In the genomic region with DNA sequence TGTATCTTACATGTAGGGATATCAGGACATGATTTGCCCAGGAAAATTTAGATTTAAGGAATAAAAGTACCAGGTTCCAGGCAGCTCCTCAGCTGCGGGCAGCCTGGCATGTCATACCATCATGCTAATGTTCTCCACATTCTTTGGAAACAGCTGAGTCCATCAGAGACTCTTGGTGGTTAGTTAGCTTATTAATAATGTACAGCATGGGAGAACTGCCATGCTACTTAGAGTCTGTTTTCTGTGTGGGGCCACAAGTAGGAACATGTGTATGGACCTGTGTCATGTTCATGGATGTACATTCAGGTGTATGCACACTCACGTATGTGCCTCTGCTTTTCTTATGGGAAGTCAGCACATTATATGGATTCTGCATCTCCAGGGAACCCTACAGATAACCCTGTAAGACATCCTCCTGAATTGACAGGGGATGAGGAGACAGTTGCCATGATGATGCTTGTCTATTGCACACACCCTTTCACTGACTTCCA, we compare ENCODE assay signal across 12 mouse cellular contexts. TPM values are rescaled to one million over a fixed set of nuclear protein-coding genes. Genes with fewer than 3 reads are reported as not detected.
DNase-seq lines count a peak whose midpoint lies in the region; ATAC-seq and TF ChIP-seq lines count a peak whose summit lies in the region.
"Had no signal": no experiment of that assay in that cellular context is flagged by ENCODE, and none has a peak within 500 bp of the region (broad histone marks: within the 10 kb centered on the region; RNA-seq: fewer than 3 reads in every experiment).

No protein-coding gene starts in this region.

- 77% methylated on average over 2 of the region's 2 CpGs for WGBS in intestine, embryonic 16.5 days
- WGBS in intestine, embryonic 15.5 days: 81% methylated on average over 2 of the region's 2 CpGs
- 75% methylated on average over 2 of the region's 2 CpGs for WGBS in limb, embryonic 14.5 days

- peaks cover 48% of the 10 kb centered on the region for H3K9me3 ChIP-seq in intestine, embryonic 16.5 days (ENCODE audit: control insufficient read depth, low read length)
- H3K9me3 ChIP-seq in intestine, embryonic 15.5 days: peaks cover 33% of the 10 kb centered on the region
- H3K9me3 ChIP-seq in CH12.LX (replicated peaks; ENCODE audit: low read length): peaks cover 73% of the 10 kb centered on the region
- H3K9me3 ChIP-seq in limb, embryonic 14.5 days (ENCODE audit: control insufficient read depth, low read length): peaks cover 61% of the 10 kb centered on the region

- peak overlapping the region; percentile 1; the same call in 1 of the 2 replicates for H3K4me2 ChIP-seq in intestine, embryonic 16.5 days (ENCODE audit: low read depth, low read length)
- no peak overlapping the region for H3K4me2 ChIP-seq in intestine, embryonic 15.5 days (replicated peaks)
- no peak overlapping the region for H3K4me2 ChIP-seq in CH12.LX (ENCODE audit: insufficient read depth, low read depth, poor library complexity, severe bottlenecking)
- no peak overlapping the region for H3K4me2 ChIP-seq in limb, embryonic 14.5 days (replicated peaks; ENCODE audit: low read depth, low read length, severe bottlenecking)

- no peak overlapping the region for H3K4me3 ChIP-seq in intestine, embryonic 16.5 days (ENCODE audit: low read length)
- H3K4me3 ChIP-seq in intestine, embryonic 15.5 days (replicated peaks): no peak overlapping the region
- no peak overlapping the region for H3K4me3 ChIP-seq in CH12.LX (replicated peaks in 1 of 3; ENCODE audit: low read depth in 2 of 3, low read length in 2 of 3, poor library complexity in 1 of 3)
- H3K4me3 ChIP-seq in limb, embryonic 14.5 days (replicated peaks; ENCODE audit: low read length): no peak overlapping the region
- H3K4me3 ChIP-seq: layer of hippocampus, adult 2 months had no signal

- in situ Hi-C loops in CH12.LX (cut with MboI; ENCODE audit: low pct_ligation_motif_present, low pct_unique_long_range_greater_than_20kb, low sequenced_read_pairs): no loop called here

- no peaks in the 10 kb centered on the region for H3K4me1 ChIP-seq in intestine, embryonic 16.5 days (ENCODE audit: control insufficient read depth, insufficient read depth, low read length)
- no peaks in the 10 kb centered on the region for H3K4me1 ChIP-seq in intestine, embryonic 15.5 days (replicated peaks)
- H3K4me1 ChIP-seq in CH12.LX (ENCODE audit: control insufficient read depth in 1 of 2, insufficient read depth in 2 of 2): no peaks in the 10 kb centered on the region
- H3K4me1 ChIP-seq in limb, embryonic 14.5 days (ENCODE audit: control insufficient read depth, insufficient read depth, low read length): no peaks in the 10 kb centered on the region

- no peak for TF ChIP-seq POLR2A in CH12.LX (IDR thresholded peaks at IDR 0.05; ENCODE audit: low read depth, low read length)
- TF ChIP-seq POLR2A in limb, embryonic 14.5 days (IDR thresholded peaks at IDR 0.05; ENCODE audit: borderline replicate concordance, extremely low read depth, insufficient read depth, insufficient read length): no peak

- no peak for DNase-seq in cerebellum, adult 18-20 months
- peak; percentile 2 for DNase-seq in CH12.LX (ENCODE audit: extremely low read depth)
- DNase-seq in limb, embryonic 14.5 days (ENCODE audit: low spot score): peak; percentile 31
- no peak for DNase-seq in layer of hippocampus, postnatal 36 days
- DNase-seq in spleen, adult 18-20 months: no peak
- DNase-seq: gastrocnemius, postnatal 14 days had no signal

- TF ChIP-seq CTCF in CH12.LX (conservative IDR thresholded peaks at IDR 0.05 in 1 of 2, IDR thresholded peaks at IDR 0.05 in 1 of 2; ENCODE audit: low read depth in 2 of 2, low read length in 2 of 2): no peak

- dilution Hi-C loops in CH12.LX (cut with MboI; ENCODE audit: extremely low pct_ligation_motif_present, extremely low pct_unique_long_range_greater_than_20kb, low sequenced_read_pairs): no loop called here

- no peaks in the 10 kb centered on the region for H3K27me3 ChIP-seq in intestine, embryonic 16.5 days (replicated peaks; ENCODE audit: control insufficient read depth, insufficient read depth, low read length)
- no peaks in the 10 kb centered on the region for H3K27me3 ChIP-seq in intestine, embryonic 15.5 days (replicated peaks)
- H3K27me3 ChIP-seq in CH12.LX (replicated peaks): no peaks in the 10 kb centered on the region
- no peaks in the 10 kb centered on the region for H3K27me3 ChIP-seq in limb, embryonic 14.5 days (ENCODE audit: control insufficient read depth, insufficient read depth, low read length)

- no peak overlapping the region for H3K9ac ChIP-seq in intestine, embryonic 16.5 days (ENCODE audit: low read depth, low read length)
- no peak overlapping the region for H3K9ac ChIP-seq in intestine, embryonic 15.5 days
- H3K9ac ChIP-seq in CH12.LX (ENCODE audit: insufficient read depth, low read depth): no peak overlapping the region
- H3K9ac ChIP-seq in limb, embryonic 14.5 days (ENCODE audit: low read depth, low read length, severe bottlenecking): no peak overlapping the region

- no peak for TF ChIP-seq EP300 in CH12.LX (IDR thresholded peaks at IDR 0.05; ENCODE audit: low read length)

- H3K27ac ChIP-seq in intestine, embryonic 16.5 days (ENCODE audit: low read length): peak overlapping the region; percentile 27
- no peak overlapping the region for H3K27ac ChIP-seq in intestine, embryonic 15.5 days
- no peak overlapping the region for H3K27ac ChIP-seq in CH12.LX (ENCODE audit: insufficient read depth, low read depth)
- H3K27ac ChIP-seq in limb, embryonic 14.5 days (replicated peaks; ENCODE audit: low read depth, low read length): no peak overlapping the region
- H3K27ac ChIP-seq: hindbrain, postnatal 0 days; layer of hippocampus, adult 2 months had no signal

- ATAC-seq in cerebellum, adult (ENCODE audit: insufficient number of reproducible peaks, low FRiP score, low TSS enrichment): 0 out of 2 replicates have a peak, but pooled peaks have one; percentile 0
- no peak for ATAC-seq in intestine, embryonic 16.5 days
- no peak for ATAC-seq in intestine, embryonic 15.5 days
- no peak for ATAC-seq in limb, embryonic 14.5 days (ENCODE audit: low FRiP score, low read depth)
- ATAC-seq: hindbrain, postnatal 0 days had no signal

- H3K36me3 ChIP-seq in intestine, embryonic 16.5 days (ENCODE audit: control insufficient read depth, insufficient read depth, low read length): no peaks in the 10 kb centered on the region
- H3K36me3 ChIP-seq in intestine, embryonic 15.5 days: no peaks in the 10 kb centered on the region
- no peaks in the 10 kb centered on the region for H3K36me3 ChIP-seq in CH12.LX (replicated peaks in 1 of 2; ENCODE audit: control insufficient read depth in 1 of 2, insufficient read depth in 1 of 2, low read length in 1 of 2)
- no peaks in the 10 kb centered on the region for H3K36me3 ChIP-seq in limb, embryonic 14.5 days (ENCODE audit: control insufficient read depth, insufficient read depth, low read length)

- H3K79me2 ChIP-seq in CH12.LX (replicated peaks; ENCODE audit: control insufficient read depth, extremely low read depth, insufficient read depth, poor library complexity, severe bottlenecking): no peaks in the 10 kb centered on the region

- TF ChIP-seq RAD21 in CH12.LX (IDR thresholded peaks at IDR 0.05; ENCODE audit: low read depth, low read length): no peak

RNA-seq across cellular contexts. Expression of gene Ugt1a1, which starts 2.7 kb away (rescaled TPM):
- polyA plus RNA-seq in intestine, embryonic 16.5 days (2015; fragmentation: Nextera tagmentation; extraction: Ambion mirVana): 55.9 and 79.1 TPM in 2 replicates
- polyA plus RNA-seq in intestine, embryonic 15.5 days (2015; fragmentation: Nextera tagmentation; extraction: Ambion mirVana): 29.2 and 30.1 TPM in 2 replicates
- 0.08 TPM in 1 of 2 replicates, not detected in the other for total RNA-seq in CH12.LX (2012; rRNA removed)
- total RNA-seq in CH12.LX (2014; rRNA removed): not detected in 2 replicates
- polyA plus RNA-seq in CH12.LX (2012; ENCODE audit: insufficient read length, low read depth): 0.19 TPM in 1 of 2 replicates, not detected in the other
- polyA plus RNA-seq in limb, embryonic 14.5 days (2012; rRNA removed): 1.5 and 2.3 TPM in 2 replicates
- polyA plus RNA-seq in limb, embryonic 14.5 days (2014; fragmentation: Nextera tagmentation; extraction: Ambion mirVana): 4.3 and 5.8 TPM in 2 replicates
- not detected for total RNA-seq in layer of hippocampus, postnatal 36 days (2021)
- total RNA-seq: layer of hippocampus, adult 2 months had no signal
- polyA plus RNA-seq: embryonic facial prominence, embryonic 11.5 days had no signal

RNA-seq across cellular contexts. Expression of gene Dnajb3, which starts 8.9 kb away (rescaled TPM):
- 5.7 and 8.0 TPM in 2 replicates for polyA plus RNA-seq in intestine, embryonic 16.5 days (2015; fragmentation: Nextera tagmentation; extraction: Ambion mirVana)
- polyA plus RNA-seq in intestine, embryonic 15.5 days (2015; fragmentation: Nextera tagmentation; extraction: Ambion mirVana): 6.1 and 8.3 TPM in 2 replicates
- total RNA-seq in CH12.LX (2012; rRNA removed) (not detected in 2 replicates), CH12.LX (2014; rRNA removed) (not detected in 2 replicates)
- not detected in 2 replicates for polyA plus RNA-seq in CH12.LX (2012; ENCODE audit: insufficient read length, low read depth)
- polyA plus RNA-seq in limb, embryonic 14.5 days (2012; rRNA removed): 9.1 and 10.2 TPM in 2 replicates
- 9.4 and 10.5 TPM in 2 replicates for polyA plus RNA-seq in limb, embryonic 14.5 days (2014; fragmentation: Nextera tagmentation; extraction: Ambion mirVana)
- 1 to 10 TPM; 2.2 to 3.0 TPM for total RNA-seq in layer of hippocampus, postnatal 36 days (2021)

RNA-seq across cellular contexts. Expression of gene Mroh2a, which starts 12.3 kb away (rescaled TPM):
- polyA plus RNA-seq in intestine, embryonic 16.5 days (2015; fragmentation: Nextera tagmentation; extraction: Ambion mirVana): 0.76 and 0.88 TPM in 2 replicates
- polyA plus RNA-seq in intestine, embryonic 15.5 days (2015; fragmentation: Nextera tagmentation; extraction: Ambion mirVana): 0.88 and 1.0 TPM in 2 replicates
- total RNA-seq in CH12.LX (2012; rRNA removed) (0.13 and 0.17 TPM in 2 replicates), CH12.LX (2014; rRNA removed) (not detected in 2 replicates)
- polyA plus RNA-seq in CH12.LX (2012; ENCODE audit: insufficient read length, low read depth): 0.78 and 1.0 TPM in 2 replicates
- 0.15 and 0.20 TPM in 2 replicates for polyA plus RNA-seq in limb, embryonic 14.5 days (2012; rRNA removed)
- polyA plus RNA-seq in limb, embryonic 14.5 days (2014; fragmentation: Nextera tagmentation; extraction: Ambion mirVana): 1.7 and 2.2 TPM in 2 replicates
- under 1 TPM in 1 of 2 experiments, not detected in 1; 0.05 TPM for total RNA-seq in layer of hippocampus, postnatal 36 days (2021)
- total RNA-seq: gastrocnemius, postnatal 14 days had no signal

RNA-seq across cellular contexts. Expression of gene Ugt1a2, which starts 14.1 kb away (rescaled TPM):
- 0.37 TPM in 1 of 2 replicates, not detected in the other for polyA plus RNA-seq in intestine, embryonic 16.5 days (2015; fragmentation: Nextera tagmentation; extraction: Ambion mirVana)
- 0.14 and 0.18 TPM in 2 replicates for polyA plus RNA-seq in intestine, embryonic 15.5 days (2015; fragmentation: Nextera tagmentation; extraction: Ambion mirVana)
- total RNA-seq in CH12.LX (2012; rRNA removed) (not detected in 2 replicates), CH12.LX (2014; rRNA removed) (not detected in 2 replicates)
- polyA plus RNA-seq in CH12.LX (2012; ENCODE audit: insufficient read length, low read depth): not detected in 2 replicates
- 0.04 and 0.08 TPM in 2 replicates for polyA plus RNA-seq in limb, embryonic 14.5 days (2012; rRNA removed)
- polyA plus RNA-seq in limb, embryonic 14.5 days (2014; fragmentation: Nextera tagmentation; extraction: Ambion mirVana): not detected in 2 replicates
- not detected for total RNA-seq in layer of hippocampus, postnatal 36 days (2021)
- total RNA-seq: gastrocnemius, postnatal 14 days; hindbrain, postnatal 0 days; layer of hippocampus, adult 2 months had no signal
- polyA plus RNA-seq: embryonic facial prominence, embryonic 11.5 days; hindbrain, postnatal 0 days had no signal

RNA-seq across cellular contexts. Expression of gene Ugt1a5, which starts 48.7 kb away (rescaled TPM):
- not detected in 2 replicates for polyA plus RNA-seq in intestine, embryonic 16.5 days (2015; fragmentation: Nextera tagmentation; extraction: Ambion mirVana)
- polyA plus RNA-seq in intestine, embryonic 15.5 days (2015; fragmentation: Nextera tagmentation; extraction: Ambion mirVana): not detected in 2 replicates
- total RNA-seq in CH12.LX (2012; rRNA removed) (not detected in 2 replicates), CH12.LX (2014; rRNA removed) (not detected in 2 replicates)
- not detected in 2 replicates for polyA plus RNA-seq in CH12.LX (2012; ENCODE audit: insufficient read length, low read depth)
- 0.08 and 0.19 TPM in 2 replicates for polyA plus RNA-seq in limb, embryonic 14.5 days (2012; rRNA removed)
- polyA plus RNA-seq in limb, embryonic 14.5 days (2014; fragmentation: Nextera tagmentation; extraction: Ambion mirVana): not detected in 2 replicates
- not detected for total RNA-seq in layer of hippocampus, postnatal 36 days (2021)
- polyA plus RNA-seq: embryonic facial prominence, embryonic 11.5 days; hindbrain, postnatal 0 days had no signal

Comparison
In these comparisons a context has a peak if more than half of its experiments do, and no peak if none do; other contexts are left out.
1. DNase-seq: peak in CH12.LX (single experiment) and limb, embryonic 14.5 days (single experiment); none in cerebellum, adult 18-20 months (0 of 2), layer of hippocampus, postnatal 36 days (0 of 2) and spleen, adult 18-20 months (0 of 2).